Mouse (Mus musculus): ENCODE results near the gene H2al1e. TPM values are rescaled to one million over a fixed set of nuclear protein-coding genes. Genes with fewer than 3 reads are reported as not detected.

Gene H2al1e
- polyA plus RNA-seq (2014; fragmentation: Illumina TruSeq; extraction: RNeasy Lipid Tissue Mini Kit (QIAGEN cat#74804); ENCODE audit: low read depth, low replicate concordance) = not detected

DNA sequence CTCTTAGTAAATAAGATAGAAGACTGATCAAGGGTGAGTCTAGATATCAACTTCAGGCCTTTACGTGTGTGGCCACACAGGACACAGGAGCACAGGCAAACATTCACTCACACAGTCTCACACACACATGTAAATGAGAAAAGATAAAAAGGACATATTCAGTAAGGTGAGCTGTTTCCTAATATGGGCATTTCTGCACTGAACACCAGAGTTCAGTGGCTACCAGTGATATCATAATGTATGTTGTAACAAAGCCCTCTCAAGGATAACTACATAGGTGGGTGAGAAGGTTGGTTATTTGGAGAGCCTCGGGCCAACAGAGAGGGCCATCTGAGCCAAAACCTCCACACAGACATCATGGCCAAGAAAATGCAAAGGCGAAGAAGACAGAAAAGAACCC is at the start of gene H2al1e:
Gene H2al1e (plus strand): TSS at position 301 of the 400 bp plus-strand sequence.

DNA sequence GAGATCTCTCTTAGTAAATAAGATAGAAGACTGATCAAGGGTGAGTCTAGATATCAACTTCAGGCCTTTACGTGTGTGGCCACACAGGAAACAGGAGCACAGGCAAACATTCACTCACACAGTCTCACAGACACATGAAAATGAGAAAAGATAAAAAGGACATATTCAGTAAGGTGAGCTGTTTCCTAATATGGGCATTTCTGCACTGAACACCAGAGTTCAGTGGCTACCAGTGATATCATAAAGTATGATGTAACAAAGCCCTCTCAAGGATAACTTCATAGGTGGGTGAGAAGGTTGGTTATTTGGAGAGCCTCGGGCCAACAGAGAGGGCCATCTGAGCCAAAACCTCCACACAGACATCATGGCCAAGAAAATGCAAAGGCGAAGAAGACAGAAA is 12.8 kb upstream of the H2al1e start, which contains the start of gene H2al1a:
Gene H2al1a (plus strand): TSS at position 301 of the 400 bp plus-strand sequence.

DNA sequence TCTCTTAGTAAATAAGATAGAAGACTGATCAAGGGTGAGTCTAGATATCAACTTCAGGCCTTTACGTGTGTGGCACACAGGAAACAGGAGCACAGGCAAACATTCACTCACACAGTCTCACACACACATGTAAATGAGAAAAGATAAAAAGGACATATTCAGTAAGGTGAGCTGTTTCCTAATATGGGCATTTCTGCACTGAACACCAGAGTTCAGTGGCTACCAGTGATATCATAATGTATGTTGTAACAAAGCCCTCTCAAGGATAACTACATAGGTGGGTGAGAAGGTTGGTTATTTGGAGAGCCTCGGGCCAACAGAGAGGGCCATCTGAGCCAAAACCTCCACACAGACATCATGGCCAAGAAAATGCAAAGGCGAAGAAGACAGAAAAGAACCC is 9.6 kb upstream of the H2al1e start, which contains the start of gene H2al1b:
Gene H2al1b (plus strand): TSS at position 301 of the 400 bp plus-strand sequence.

DNA sequence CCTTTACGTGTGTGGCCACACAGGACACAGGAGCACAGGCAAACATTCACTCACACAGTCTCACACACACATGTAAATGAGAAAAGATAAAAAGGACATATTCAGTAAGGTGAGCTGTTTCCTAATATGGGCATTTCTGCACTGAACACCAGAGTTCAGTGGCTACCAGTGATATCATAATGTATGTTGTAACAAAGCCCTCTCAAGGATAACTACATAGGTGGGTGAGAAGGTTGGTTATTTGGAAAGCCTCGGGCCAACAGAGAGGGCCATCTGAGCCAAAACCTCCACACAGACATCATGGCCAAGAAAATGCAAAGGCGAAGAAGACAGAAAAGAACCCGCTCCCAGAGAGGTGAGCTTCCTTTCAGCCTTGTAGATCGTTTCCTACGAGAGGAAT is 6.4 kb upstream of the H2al1e start, which contains the start of gene H2al1c:
Gene H2al1c (plus strand): TSS at position 301 of the 400 bp plus-strand sequence.

DNA sequence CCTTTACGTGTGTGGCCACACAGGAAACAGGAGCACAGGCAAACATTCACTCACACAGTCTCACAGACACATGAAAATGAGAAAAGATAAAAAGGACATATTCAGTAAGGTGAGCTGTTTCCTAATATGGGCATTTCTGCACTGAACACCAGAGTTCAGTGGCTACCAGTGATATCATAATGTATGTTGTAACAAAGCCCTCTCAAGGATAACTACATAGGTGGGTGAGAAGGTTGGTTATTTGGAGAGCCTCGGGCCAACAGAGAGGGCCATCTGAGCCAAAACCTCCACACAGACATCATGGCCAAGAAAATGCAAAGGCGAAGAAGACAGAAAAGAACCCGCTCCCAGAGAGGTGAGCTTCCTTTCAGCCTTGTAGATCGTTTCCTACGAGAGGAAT is 3.2 kb upstream of the H2al1e start, which contains the start of gene H2al1d:
Gene H2al1d (plus strand): TSS at position 301 of the 400 bp plus-strand sequence.

DNA sequence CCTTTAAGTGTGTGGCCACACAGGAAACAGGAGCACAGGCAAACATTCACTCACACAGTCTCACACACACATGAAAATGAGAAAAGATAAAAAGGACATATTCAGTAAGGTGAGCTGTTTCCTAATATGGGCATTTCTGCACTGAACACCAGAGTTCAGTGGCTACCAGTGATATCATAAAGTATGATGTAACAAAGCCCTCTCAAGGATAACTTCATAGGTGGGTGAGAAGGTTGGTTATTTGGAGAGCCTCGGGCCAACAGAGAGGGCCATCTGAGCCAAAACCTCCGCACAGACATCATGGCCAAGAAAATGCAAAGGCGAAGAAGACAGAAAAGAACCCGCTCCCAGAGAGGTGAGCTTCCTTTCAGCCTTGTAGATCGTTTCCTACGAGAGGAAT is 3.1 kb downstream of the H2al1e start, which contains the start of gene H2al1f:
Gene H2al1f (plus strand): TSS at position 301 of the 400 bp plus-strand sequence.

DNA sequence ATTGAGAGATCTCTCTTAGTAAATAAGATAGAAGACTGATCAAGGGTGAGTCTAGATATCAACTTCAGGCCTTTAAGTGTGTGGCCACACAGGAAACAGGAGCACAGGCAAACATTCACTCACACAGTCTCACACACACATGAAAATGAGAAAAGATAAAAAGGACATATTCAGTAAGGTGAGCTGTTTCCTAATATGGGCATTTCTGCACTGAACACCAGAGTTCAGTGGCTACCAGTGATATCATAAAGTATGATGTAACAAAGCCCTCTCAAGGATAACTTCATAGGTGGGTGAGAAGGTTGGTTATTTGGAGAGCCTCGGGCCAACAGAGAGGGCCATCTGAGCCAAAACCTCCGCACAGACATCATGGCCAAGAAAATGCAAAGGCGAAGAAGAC is 6.2 kb downstream of the H2al1e start, which contains the start of gene H2al1g:
Gene H2al1g (plus strand): TSS at position 301 of the 400 bp plus-strand sequence.

DNA sequence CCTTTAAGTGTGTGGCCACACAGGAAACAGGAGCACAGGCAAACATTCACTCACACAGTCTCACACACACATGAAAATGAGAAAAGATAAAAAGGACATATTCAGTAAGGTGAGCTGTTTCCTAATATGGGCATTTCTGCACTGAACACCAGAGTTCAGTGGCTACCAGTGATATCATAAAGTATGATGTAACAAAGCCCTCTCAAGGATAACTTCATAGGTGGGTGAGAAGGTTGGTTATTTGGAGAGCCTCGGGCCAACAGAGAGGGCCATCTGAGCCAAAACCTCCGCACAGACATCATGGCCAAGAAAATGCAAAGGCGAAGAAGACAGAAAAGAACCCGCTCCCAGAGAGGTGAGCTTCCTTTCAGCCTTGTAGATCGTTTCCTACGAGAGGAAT is 9.5 kb downstream of the H2al1e start, which contains the start of gene H2al1h:
Gene H2al1h (plus strand): TSS at position 301 of the 400 bp plus-strand sequence.

DNA sequence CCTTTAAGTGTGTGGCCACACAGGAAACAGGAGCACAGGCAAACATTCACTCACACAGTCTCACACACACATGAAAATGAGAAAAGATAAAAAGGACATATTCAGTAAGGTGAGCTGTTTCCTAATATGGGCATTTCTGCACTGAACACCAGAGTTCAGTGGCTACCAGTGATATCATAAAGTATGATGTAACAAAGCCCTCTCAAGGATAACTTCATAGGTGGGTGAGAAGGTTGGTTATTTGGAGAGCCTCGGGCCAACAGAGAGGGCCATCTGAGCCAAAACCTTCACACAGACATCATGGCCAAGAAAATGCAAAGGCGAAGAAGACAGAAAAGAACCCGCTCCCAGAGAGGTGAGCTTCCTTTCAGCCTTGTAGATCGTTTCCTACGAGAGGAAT is 12.6 kb downstream of the H2al1e start, which contains the start of gene H2al1i:
Gene H2al1i (plus strand): TSS at position 301 of the 400 bp plus-strand sequence.

DNA sequence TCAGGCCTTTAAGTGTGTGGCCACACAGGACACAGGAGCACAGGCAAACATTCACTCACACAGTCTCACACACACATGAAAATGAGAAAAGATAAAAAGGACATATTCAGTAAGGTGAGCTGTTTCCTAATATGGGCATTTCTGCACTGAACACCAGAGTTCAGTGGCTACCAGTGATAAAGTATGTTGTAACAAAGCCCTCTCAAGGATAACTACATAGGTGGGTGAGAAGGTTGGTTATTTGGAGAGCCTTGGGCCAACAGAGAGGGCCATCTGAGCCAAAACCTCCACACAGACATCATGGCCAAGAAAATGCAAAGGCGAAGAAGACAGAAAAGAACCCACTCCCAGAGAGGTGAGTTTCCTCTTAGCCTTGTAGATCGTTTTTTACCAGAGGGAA is 15.8 kb downstream of the H2al1e start, which contains the start of gene H2al1j:
Gene H2al1j (plus strand): TSS at position 301 of the 400 bp plus-strand sequence.

Other genes starting within 250 kb of the H2al1e start
- gene H2al1a, start 12.7 kb upstream of the H2al1e start, polyA plus RNA-seq (2014; fragmentation: Illumina TruSeq; extraction: RNeasy Lipid Tissue Mini Kit (QIAGEN cat#74804); ENCODE audit: low read depth, low replicate concordance) = not detected
- not detected for gene H2al1b, start 9.5 kb upstream of the H2al1e start, polyA plus RNA-seq (2014; fragmentation: Illumina TruSeq; extraction: RNeasy Lipid Tissue Mini Kit (QIAGEN cat#74804); ENCODE audit: low read depth, low replicate concordance)
- not detected for gene H2al1c, start 6.3 kb upstream of the H2al1e start, polyA plus RNA-seq (2014; fragmentation: Illumina TruSeq; extraction: RNeasy Lipid Tissue Mini Kit (QIAGEN cat#74804); ENCODE audit: low read depth, low replicate concordance)
- gene H2al1d, start 3.1 kb upstream of the H2al1e start, polyA plus RNA-seq (2014; fragmentation: Illumina TruSeq; extraction: RNeasy Lipid Tissue Mini Kit (QIAGEN cat#74804); ENCODE audit: low read depth, low replicate concordance) = not detected
- not detected for gene H2al1f, start 3.2 kb downstream of the H2al1e start, polyA plus RNA-seq (2014; fragmentation: Illumina TruSeq; extraction: RNeasy Lipid Tissue Mini Kit (QIAGEN cat#74804); ENCODE audit: low read depth, low replicate concordance)
- gene H2al1g, start 6.3 kb downstream of the H2al1e start, polyA plus RNA-seq (2014; fragmentation: Illumina TruSeq; extraction: RNeasy Lipid Tissue Mini Kit (QIAGEN cat#74804); ENCODE audit: low read depth, low replicate concordance) = not detected
- not detected for gene H2al1h, start 9.6 kb downstream of the H2al1e start, polyA plus RNA-seq (2014; fragmentation: Illumina TruSeq; extraction: RNeasy Lipid Tissue Mini Kit (QIAGEN cat#74804); ENCODE audit: low read depth, low replicate concordance)
- gene H2al1i, start 12.7 kb downstream of the H2al1e start, polyA plus RNA-seq (2014; fragmentation: Illumina TruSeq; extraction: RNeasy Lipid Tissue Mini Kit (QIAGEN cat#74804); ENCODE audit: low read depth, low replicate concordance) = not detected
- gene H2al1j, start 15.9 kb downstream of the H2al1e start, polyA plus RNA-seq (2014; fragmentation: Illumina TruSeq; extraction: RNeasy Lipid Tissue Mini Kit (QIAGEN cat#74804); ENCODE audit: low read depth, low replicate concordance) = not detected